Mouse (Mus musculus) liver, postnatal 0 days (tissue): ENCODE data around the gene Hoxc12. TPM values are rescaled to one million over a fixed set of nuclear protein-coding genes. Genes with fewer than 3 reads are reported as not detected.

Experiments
- ATAC-seq: fragments of 200-750 bp; cut with Nextera tagmentation; 2 replicates; pipeline ENCODE4 v1.8.0; 2017; ENCODE audit warnings: mild to moderate bottlenecking, moderate library complexity
- DNase-seq: peaks from one replicate; pipeline ENCODE4 v3.0.0-alpha.2; 2016
- H3K27ac ChIP-seq: fragments of 300-500 bp; sonication (generic); 2 replicates; pipeline ENCODE4 v1.5.1; 2014; ENCODE audit warnings: antibody characterized with exemption, moderate library complexity, mild to moderate bottlenecking, low read depth
- H3K27me3 ChIP-seq: fragments of 300-500 bp; sonication (generic); 2 replicates; pipeline ENCODE4 v1.6.1; 2014; ENCODE audit warnings: low read length, control low read depth, mixed read lengths; ENCODE audit not compliant: insufficient read depth
- H3K36me3 ChIP-seq: fragments of 300-500 bp; sonication (generic); replicated peaks from 2 replicates; pipeline ENCODE4 v1.6.1; 2014; ENCODE audit warnings: mild to moderate bottlenecking, control low read depth, low read length, moderate library complexity, mixed read lengths; ENCODE audit not compliant: insufficient read depth
- H3K4me1 ChIP-seq: fragments of 300-500 bp; sonication (generic); 2 replicates; pipeline ENCODE4 v1.6.1; 2014; ENCODE audit warnings: antibody characterized with exemption, mild to moderate bottlenecking, control low read depth; ENCODE audit not compliant: insufficient read depth
- H3K4me2 ChIP-seq: fragments of 300-500 bp; sonication (generic); 2 replicates; pipeline ENCODE4 v1.6.1; 2014; ENCODE audit warnings: low read depth, mild to moderate bottlenecking, low read length, moderate library complexity, mixed read lengths
- H3K4me3 ChIP-seq: fragments of 300-500 bp; sonication (generic); 2 replicates; pipeline ENCODE4 v1.5.1; 2014; ENCODE audit warnings: low read depth, low read length
- H3K9ac ChIP-seq: fragments of 300-500 bp; sonication (generic); replicated peaks from 2 replicates; pipeline ENCODE4 v1.6.1; 2014; ENCODE audit warnings: mild to moderate bottlenecking, moderate library complexity
- H3K9me3 ChIP-seq: fragments of 300-500 bp; sonication (generic); 2 replicates; pipeline ENCODE4 v1.6.1; 2016; ENCODE audit warnings: mild to moderate bottlenecking, control low read depth, low read length, mixed read lengths
- CTCF ChIP-seq: sonication (generic); IDR thresholded peaks from 2 replicates; pipeline ENCODE4 v1.5.1; 2016; ENCODE audit warnings: antibody characterized with exemption, low read depth
- EP300 ChIP-seq: IDR thresholded peaks from 2 replicates; pipeline ENCODE4 v1.6.1; 2016; ENCODE audit warnings: antibody characterized with exemption, low read depth, mild to moderate bottlenecking
- WGBS: fragments of 180-500 bp; shearing (Covaris S2); extraction: QIAGEN DNeasy Blood & Tissue Kit; methylation state at CpG from one replicate; pipeline ENCODE4 v1.1.7; 2014; ENCODE audit not compliant: insufficient replicate concordance; 5-methylcytosine and 5-hydroxymethylcytosine counted together
- polyA plus RNA-seq: library from polyadenylated mRNA; unstranded; fragments of >200 nt; fragmentation: Nextera tagmentation; extraction: Ambion mirVana; gene quantifications from 2 replicates; pipeline ENCODE4 v1.2.1, GENCODE M21; 2015

Hoxc12 gene
- polyA plus RNA-seq, 1 experiment from 2014 or later: not detected

- no peak overlapping the region for H3K4me2 ChIP-seq
- WGBS: 5% methylated on average over 13 of the region's 13 CpGs
- H3K9ac ChIP-seq: no peak overlapping the region
- H3K4me1 ChIP-seq: peaks cover 13% of the 10 kb centered on the region
- H3K36me3 ChIP-seq: no peaks in the 10 kb centered on the region
- no peak overlapping the region for H3K27ac ChIP-seq
- TF ChIP-seq EP300 (no peak), CTCF (no peak)
- H3K27me3 ChIP-seq: peaks cover 98% of the 10 kb centered on the region
- DNase-seq (no peak), ATAC-seq (no peak)
- no peaks in the 10 kb centered on the region for H3K9me3 ChIP-seq
- H3K4me3 ChIP-seq: no peak overlapping the region
These were observed 42.3 kb downstream of the Hoxc12 start for GRCm38 (mm10) chr15:102978615-102979515.

- TF ChIP-seq EP300 (no peak), CTCF (no peak)
- Histone ChIP-seq H3K4me2 (no peak overlapping the region), H3K36me3 (no peaks in the 10 kb centered on the region), H3K4me3 (no peak overlapping the region), H3K27me3 (peaks cover 98% of the 10 kb centered on the region), H3K27ac (no peak overlapping the region), H3K9ac (no peak overlapping the region), H3K9me3 (no peaks in the 10 kb centered on the region), H3K4me1 (peaks cover 13% of the 10 kb centered on the region)
- 22% methylated on average over 1 of the region's 1 CpGs for WGBS
- no peak for DNase-seq
- no peak for ATAC-seq
These were observed 43.4 kb downstream of the Hoxc12 start for GRCm38 (mm10) chr15:102979936-102980335.

- WGBS: 11% methylated on average over 11 of the region's 11 CpGs
- Histone ChIP-seq H3K4me3 (no peak overlapping the region), H3K9me3 (no peaks in the 10 kb centered on the region), H3K9ac (no peak overlapping the region), H3K4me2 (no peak overlapping the region), H3K27me3 (peaks cover 98% of the 10 kb centered on the region), H3K4me1 (peaks cover 13% of the 10 kb centered on the region), H3K36me3 (no peaks in the 10 kb centered on the region), H3K27ac (no peak overlapping the region)
- DNase-seq (no peak), ATAC-seq (no peak)
- TF ChIP-seq CTCF (no peak), EP300 (no peak)
These were observed 43.8 kb downstream of the Hoxc12 start for GRCm38 (mm10) chr15:102980352-102980751.

GRCm38 (mm10) chr15:102980912-102981311 is 44.4 kb downstream of the Hoxc12 start:
- H3K27me3 ChIP-seq: peaks cover 98% of the 10 kb centered on the region
- no peak overlapping the region for H3K27ac ChIP-seq
- H3K4me3 ChIP-seq: no peak overlapping the region
- H3K4me1 ChIP-seq: peaks cover 13% of the 10 kb centered on the region
- H3K9me3 ChIP-seq: no peaks in the 10 kb centered on the region
- no peaks in the 10 kb centered on the region for H3K36me3 ChIP-seq
- ATAC-seq: no peak
- no peak overlapping the region for H3K9ac ChIP-seq
- no peak for TF ChIP-seq CTCF
- TF ChIP-seq EP300: no peak
- 0% methylated on average over 14 of the region's 14 CpGs for WGBS
- no peak overlapping the region for H3K4me2 ChIP-seq
- no peak for DNase-seq

DNA sequence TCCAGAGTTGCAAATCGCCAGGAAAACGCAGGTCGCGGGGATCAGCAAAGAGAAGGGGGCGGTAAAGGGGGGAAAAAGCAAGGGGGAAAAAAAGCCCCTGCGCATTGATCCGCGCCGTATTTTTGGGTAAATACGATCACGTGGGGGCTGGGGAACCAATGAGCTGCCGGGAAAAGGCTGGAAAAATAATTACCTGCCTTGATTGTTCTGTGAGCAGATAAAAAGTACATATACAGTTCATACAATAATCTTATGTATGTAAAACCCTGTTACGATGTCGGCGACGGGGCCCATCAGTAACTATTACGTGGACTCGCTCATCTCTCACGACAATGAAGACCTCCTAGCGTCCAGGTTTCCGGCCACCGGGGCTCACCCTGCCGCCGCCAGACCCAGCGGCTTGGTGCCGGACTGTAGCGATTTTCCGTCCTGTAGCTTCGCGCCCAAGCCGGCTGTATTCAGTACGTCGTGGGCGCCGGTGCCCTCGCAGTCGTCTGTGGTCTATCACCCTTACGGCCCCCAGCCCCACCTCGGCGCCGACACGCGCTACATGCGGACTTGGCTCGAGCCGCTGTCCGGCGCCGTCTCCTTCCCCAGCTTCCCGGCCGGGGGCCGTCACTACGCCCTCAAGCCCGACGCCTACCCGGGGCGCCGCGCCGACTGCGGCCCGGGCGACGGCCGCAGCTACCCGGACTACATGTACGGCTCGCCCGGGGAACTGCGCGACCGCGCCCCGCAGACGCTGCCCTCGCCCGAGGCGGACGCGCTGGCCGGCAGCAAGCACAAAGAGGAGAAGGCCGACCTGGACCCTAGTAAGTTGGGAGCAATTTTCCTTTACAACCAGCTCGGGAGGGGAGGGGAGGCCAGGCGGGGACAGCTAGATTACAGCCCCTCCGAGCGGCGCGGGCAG is 45.1 kb downstream of the Hoxc12 start:
- DNase-seq: peak; percentile 23
- Histone ChIP-seq H3K9me3 (no peaks in the 10 kb centered on the region), H3K4me3 (peak overlapping the region; percentile 24), H3K27me3 (peaks cover 98% of the 10 kb centered on the region), H3K36me3 (no peaks in the 10 kb centered on the region), H3K4me2 (peak overlapping the region; percentile 35), H3K4me1 (peaks cover 13% of the 10 kb centered on the region), H3K9ac (no peak overlapping the region), H3K27ac (no peak overlapping the region)
- 1% methylated on average over 88 of the region's 88 CpGs for WGBS
- ATAC-seq: no peak
- TF ChIP-seq EP300 (no peak), CTCF (no peak)

GRCm38 (mm10) chr15:102983716-102984115 is 47.2 kb downstream of the Hoxc12 start:
- no peaks in the 10 kb centered on the region for H3K36me3 ChIP-seq
- H3K9me3 ChIP-seq: no peaks in the 10 kb centered on the region
- no peak overlapping the region for H3K4me2 ChIP-seq
- DNase-seq (no peak), ATAC-seq (no peak)
- TF ChIP-seq CTCF: no peak
- TF ChIP-seq EP300: no peak
- H3K4me3 ChIP-seq: no peak overlapping the region
- peaks cover 5% of the 10 kb centered on the region for H3K4me1 ChIP-seq
- H3K9ac ChIP-seq: no peak overlapping the region
- H3K27ac ChIP-seq: no peak overlapping the region
- WGBS: 2% methylated on average over 12 of the region's 12 CpGs
- peaks cover 98% of the 10 kb centered on the region for H3K27me3 ChIP-seq
